Mouse (Mus musculus) embryonic facial prominence, embryonic 12.5 days (tissue): Measurements from ENCODE around the gene Rnf113a1. TPM values are rescaled to one million over a fixed set of nuclear protein-coding genes. Genes with fewer than 3 reads are reported as not detected.
"Not testable (repeated sequence)": the region's sequence is repeated elsewhere in the genome, so short reads cannot be mapped to it uniquely, and the experiment has no call there.

Experiments used
- ATAC-seq: fragments of 200-750 bp; cut with Nextera tagmentation; 2 replicates; pipeline ENCODE4 v1.8.0; 2017; ENCODE audit not compliant: insufficient number of reproducible peaks, insufficient read depth, low FRiP score, low TSS enrichment
- H3K27ac ChIP-seq: fragments of 300-500 bp; sonication (generic); 2 replicates; pipeline ENCODE4 v1.5.1; 2016; ENCODE audit warnings: mild to moderate bottlenecking
- H3K27me3 ChIP-seq: fragments of 300-500 bp; sonication (generic); 2 replicates; pipeline ENCODE4 v1.6.1; 2016; ENCODE audit warnings: mild to moderate bottlenecking, moderate library complexity
- H3K36me3 ChIP-seq: fragments of 300-500 bp; sonication (generic); 2 replicates; pipeline ENCODE4 v1.6.1; 2016; ENCODE audit warnings: mild to moderate bottlenecking
- H3K4me1 ChIP-seq: fragments of 300-500 bp; sonication (generic); 2 replicates; pipeline ENCODE4 v1.6.1; 2016
- H3K4me2 ChIP-seq: fragments of 300-500 bp; sonication (generic); replicated peaks from 2 replicates; pipeline ENCODE4 v1.6.1; 2016; ENCODE audit warnings: mild to moderate bottlenecking, moderate library complexity
- H3K4me3 ChIP-seq: fragments of 300-500 bp; sonication (generic); 2 replicates; pipeline ENCODE4 v1.5.1; 2016; ENCODE audit warnings: mild to moderate bottlenecking
- H3K9ac ChIP-seq: fragments of 300-500 bp; sonication (generic); 2 replicates; pipeline ENCODE4 v1.6.1; 2016; ENCODE audit warnings: mild to moderate bottlenecking, moderate library complexity
- H3K9me3 ChIP-seq: fragments of 300-500 bp; sonication (generic); 2 replicates; pipeline ENCODE4 v1.6.1; 2016; ENCODE audit warnings: mild to moderate bottlenecking, moderate library complexity
- WGBS: fragments of 180-500 bp; shearing (Covaris S2); methylation state at CpG from one replicate; pipeline ENCODE4 v1.1.7; 2016; 5-methylcytosine and 5-hydroxymethylcytosine counted together
- polyA plus RNA-seq: library from polyadenylated mRNA; unstranded; fragments of >200 nt; fragmentation: Nextera tagmentation; extraction: Ambion mirVana; gene quantifications from 2 replicates; pipeline ENCODE4 v1.2.1, GENCODE M21; 2016

The Rnf113a1 gene
- polyA plus RNA-seq: 14.6 and 15.1 TPM in 2 replicates

DNA sequence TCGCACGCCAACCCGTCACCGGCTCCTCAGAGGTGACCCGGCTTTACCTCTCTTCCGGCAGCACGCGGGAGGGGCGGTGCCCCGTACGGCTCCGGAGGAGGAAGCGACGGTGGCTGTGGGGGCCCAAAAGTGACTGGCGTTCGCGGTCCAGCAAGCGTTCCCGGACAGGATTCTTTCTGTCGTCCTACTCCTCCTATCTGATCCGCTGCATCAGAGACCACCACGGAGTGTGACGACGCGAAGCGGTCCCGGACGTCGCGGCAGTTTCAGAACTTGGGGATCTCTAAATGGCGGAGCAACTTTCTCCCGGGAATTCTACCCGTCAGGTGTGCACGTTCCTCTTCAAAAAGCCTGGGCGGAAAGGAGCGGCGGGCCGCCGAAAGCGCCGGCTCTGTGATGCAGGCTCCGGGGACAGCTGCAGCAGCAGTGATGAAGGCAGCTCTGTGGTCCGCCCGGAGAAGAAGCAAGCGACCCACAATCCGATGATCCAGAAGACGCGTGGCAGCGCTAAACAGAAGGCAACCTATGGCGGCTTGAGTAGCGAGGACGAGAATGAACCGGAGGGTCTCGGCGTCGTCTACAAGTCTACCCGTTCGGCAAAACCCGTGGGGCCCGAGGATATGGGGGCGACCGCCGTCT is at the start of gene Rnf113a1, which contains the start of gene Ndufa1:
Gene Rnf113a1 (plus strand): TSS at position 141 of the 639 bp plus-strand sequence.
Gene Ndufa1 (minus strand): TSS at position 59 of the 639 bp plus-strand sequence.
- peak; percentile 90 for ATAC-seq
- H3K9me3 ChIP-seq: no peaks in the 10 kb centered on the region
- 20% methylated on average over 55 of the region's 63 CpGs for WGBS
- peak within 1 kb of the TSS; percentile 53 for H3K4me3 ChIP-seq
- H3K4me2 ChIP-seq: peak within 1 kb of the TSS; percentile 55
- no peaks in the 10 kb centered on the region for H3K4me1 ChIP-seq
- 0 out of 2 replicates have a peak within 1 kb of the TSS, but pooled peaks have one; percentile 17 for H3K27ac ChIP-seq
- H3K27me3 ChIP-seq: no peaks in the 10 kb centered on the region
- H3K36me3 ChIP-seq: no peaks in the 10 kb centered on the region
- H3K9ac ChIP-seq: peak within 1 kb of the TSS; percentile 53

DNA sequence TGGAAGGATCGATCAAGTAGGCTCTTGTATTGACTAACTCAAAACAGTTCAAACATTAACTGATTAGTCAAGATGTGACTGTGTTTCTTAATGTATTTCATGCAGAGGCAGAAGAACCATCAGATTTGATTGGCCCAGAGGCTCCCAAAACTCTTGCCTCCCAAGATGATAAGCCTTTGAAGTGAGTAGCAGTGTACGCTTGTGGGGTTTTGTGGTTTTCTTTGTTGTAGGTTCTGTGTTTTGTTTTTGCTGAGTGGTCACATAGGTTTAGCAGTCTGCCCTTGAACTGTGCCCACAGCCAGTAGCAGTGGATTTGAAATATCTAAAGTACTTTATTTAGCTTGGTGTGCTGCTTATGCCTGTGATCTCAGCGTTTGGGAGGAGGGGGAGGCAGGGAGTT is 49.3 kb upstream of the Rnf113a1 start:
- no peak for ATAC-seq
- Histone ChIP-seq H3K4me1 (no peaks in the 10 kb centered on the region), H3K9ac (no peak overlapping the region), H3K9me3 (no peaks in the 10 kb centered on the region), H3K4me3 (no peak overlapping the region), H3K4me2 (no peak overlapping the region), H3K27ac (no peak overlapping the region), H3K36me3 (peaks cover 3% of the 10 kb centered on the region; the same call in 1 of the 2 replicates), H3K27me3 (no peaks in the 10 kb centered on the region)
- WGBS: 74% methylated on average over 3 of the region's 3 CpGs

DNA sequence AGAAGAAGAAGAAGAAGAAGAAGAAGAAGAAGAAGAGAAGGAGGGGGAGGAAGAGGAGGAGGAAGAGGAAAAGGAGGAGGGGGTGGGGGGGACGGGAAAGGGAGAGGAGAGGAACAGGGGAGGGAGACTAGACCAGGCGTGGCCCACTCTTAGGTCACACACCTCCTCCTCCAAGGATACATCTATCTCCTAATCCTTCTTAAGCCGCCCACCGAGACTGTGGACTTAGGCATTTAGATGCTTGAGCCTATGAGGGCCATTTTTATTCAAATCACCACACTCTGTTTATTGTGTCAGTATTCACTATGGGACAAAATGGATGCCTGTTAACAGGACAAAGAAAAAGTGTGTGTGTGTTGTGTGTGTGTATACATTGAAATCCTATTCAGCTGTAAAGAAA is 46.5 kb upstream of the Rnf113a1 start:
- H3K27ac ChIP-seq, H3K27me3 ChIP-seq, H3K4me2 ChIP-seq, H3K36me3 ChIP-seq, H3K9ac ChIP-seq, H3K9me3 ChIP-seq, H3K4me3 ChIP-seq, ATAC-seq, H3K4me1 ChIP-seq: not testable (repeated sequence)
- 40% methylated on average over 1 of the region's 4 CpGs for WGBS

DNA sequence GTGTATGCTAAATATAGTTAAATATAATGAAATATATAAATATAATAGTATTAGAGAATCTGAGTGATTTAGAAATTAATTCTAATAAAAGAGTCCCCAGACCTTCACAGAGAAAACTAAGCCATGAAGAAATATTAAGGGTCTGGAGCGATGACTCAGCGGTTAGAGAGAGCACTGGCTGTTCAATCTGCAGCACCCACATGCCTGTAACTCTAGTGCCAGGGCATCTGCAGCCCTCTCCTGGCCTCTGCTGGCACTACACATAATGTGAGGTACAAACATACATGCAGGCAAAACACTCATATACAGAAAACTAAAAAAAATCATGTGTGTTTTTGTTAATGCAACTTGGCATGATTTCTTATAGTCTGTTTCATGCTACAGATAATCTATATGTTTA is 46.1 kb upstream of the Rnf113a1 start:
- Histone ChIP-seq H3K36me3 (0 out of 2 replicates have a peak, but pooled peaks cover 3% of the 10 kb centered on the region), H3K4me2 (no peak overlapping the region), H3K9ac (no peak overlapping the region), H3K4me1 (no peaks in the 10 kb centered on the region), H3K27me3 (no peaks in the 10 kb centered on the region), H3K4me3 (no peak overlapping the region), H3K27ac (no peak overlapping the region), H3K9me3 (no peaks in the 10 kb centered on the region)
- WGBS: 96% methylated on average over 2 of the region's 2 CpGs
- no peak for ATAC-seq

DNA sequence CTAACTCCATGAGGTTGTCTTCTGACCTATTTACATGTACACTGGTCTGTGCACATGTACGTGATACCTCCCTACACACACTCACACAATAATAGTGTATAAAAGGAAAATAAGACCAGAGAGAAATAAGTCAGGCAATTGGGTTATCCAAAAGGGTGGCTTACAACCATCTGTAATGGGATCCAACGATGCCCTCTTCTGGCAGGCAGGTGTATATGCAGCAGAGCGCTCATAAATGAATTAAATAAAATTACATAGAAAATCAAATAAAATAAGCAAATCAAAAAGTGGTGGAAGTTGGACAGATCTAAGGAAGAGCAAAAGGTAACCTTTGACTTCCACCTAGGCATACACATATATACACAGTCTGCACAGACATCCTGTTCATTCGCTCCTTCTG is 33.2 kb upstream of the Rnf113a1 start:
- 56% methylated on average over 4 of the region's 4 CpGs for WGBS
- ATAC-seq: no peak

DNA sequence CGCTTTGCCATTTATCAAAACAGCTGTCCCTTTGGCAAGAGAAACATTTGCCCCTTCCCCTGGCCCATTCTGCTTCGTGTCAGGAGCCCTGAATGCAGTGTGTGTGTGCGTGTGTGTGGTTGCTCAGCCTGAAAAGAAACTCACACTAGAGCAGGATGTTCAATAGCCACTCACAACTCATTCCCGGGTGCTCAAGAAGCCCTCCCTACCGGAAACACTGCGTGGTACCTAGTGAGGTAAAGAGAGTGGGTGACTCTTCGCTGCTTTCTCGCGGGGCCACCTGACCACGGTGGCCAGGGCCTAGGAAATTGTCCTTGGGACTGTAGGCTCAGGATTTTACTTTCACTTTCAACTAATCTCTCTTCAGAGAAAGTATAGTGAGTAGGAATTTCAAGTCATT is 29.9 kb upstream of the Rnf113a1 start:
- 80% methylated on average over 10 of the region's 10 CpGs for WGBS
- no peak overlapping the region for H3K4me2 ChIP-seq
- no peaks in the 10 kb centered on the region for H3K27me3 ChIP-seq
- ATAC-seq: no peak
- no peak overlapping the region for H3K27ac ChIP-seq
- H3K4me1 ChIP-seq: no peaks in the 10 kb centered on the region
- no peak overlapping the region for H3K9ac ChIP-seq
- H3K36me3 ChIP-seq: no peaks in the 10 kb centered on the region
- no peak overlapping the region for H3K4me3 ChIP-seq
- no peaks in the 10 kb centered on the region for H3K9me3 ChIP-seq

More for the DNA sequence above, 33.2 kb upstream of the Rnf113a1 start:
- Histone ChIP-seq H3K27me3 (no peaks in the 10 kb centered on the region), H3K4me2 (no peak overlapping the region), H3K9me3 (no peaks in the 10 kb centered on the region), H3K4me1 (no peaks in the 10 kb centered on the region), H3K27ac (no peak overlapping the region), H3K36me3 (0 out of 2 replicates have a peak, but pooled peaks cover 3% of the 10 kb centered on the region), H3K4me3 (no peak overlapping the region), H3K9ac (no peak overlapping the region)

DNA sequence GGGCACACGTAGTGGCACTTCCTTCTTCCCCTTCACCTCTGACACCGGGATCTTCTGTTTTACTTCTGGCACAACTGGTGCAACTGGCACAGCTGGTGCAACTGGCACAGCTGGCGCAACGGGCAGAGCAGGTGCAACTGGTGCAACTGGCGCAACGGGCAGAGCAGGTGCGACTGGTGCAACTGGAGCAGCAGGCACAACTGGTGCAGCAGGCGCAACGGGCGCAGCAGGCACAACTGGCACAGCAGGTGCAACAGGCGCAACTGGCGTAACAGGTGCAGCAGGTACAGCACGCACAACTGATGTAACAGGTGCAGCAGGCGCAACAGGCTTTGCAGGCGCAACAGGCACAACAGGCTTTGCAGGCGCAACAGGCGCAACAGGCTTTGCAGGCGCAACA is 27.9 kb upstream of the Rnf113a1 start:
- no peak overlapping the region for H3K4me3 ChIP-seq
- H3K9me3 ChIP-seq: no peaks in the 10 kb centered on the region
- no peaks in the 10 kb centered on the region for H3K27me3 ChIP-seq
- H3K4me2 ChIP-seq: no peak overlapping the region
- 65% methylated on average over 18 of the region's 18 CpGs for WGBS
- no peaks in the 10 kb centered on the region for H3K4me1 ChIP-seq
- no peak for ATAC-seq
- H3K9ac ChIP-seq: no peak overlapping the region
- H3K27ac ChIP-seq: no peak overlapping the region
- H3K36me3 ChIP-seq: no peaks in the 10 kb centered on the region

DNA sequence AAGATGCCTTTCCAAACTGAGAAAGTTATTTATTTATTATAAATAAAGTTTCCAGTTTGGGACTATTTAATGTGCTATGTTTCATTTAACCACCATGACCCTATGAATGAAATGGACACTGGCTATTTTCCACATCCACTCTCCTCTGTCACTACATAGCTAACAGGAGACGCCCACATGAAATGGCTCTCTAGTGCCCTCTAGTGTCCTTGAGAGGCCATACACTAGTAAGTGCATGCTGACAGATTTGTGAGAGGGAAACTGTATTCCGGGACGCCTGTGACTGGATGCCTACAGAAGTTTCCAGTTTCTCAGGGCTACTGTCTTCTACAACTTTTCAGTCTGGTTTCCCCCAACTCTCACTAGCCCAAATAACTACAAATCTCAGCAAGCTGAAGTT is 24.0 kb upstream of the Rnf113a1 start:
- H3K27me3 ChIP-seq: no peaks in the 10 kb centered on the region
- no peaks in the 10 kb centered on the region for H3K9me3 ChIP-seq
- H3K36me3 ChIP-seq: no peaks in the 10 kb centered on the region
- no peak overlapping the region for H3K27ac ChIP-seq
- no peak overlapping the region for H3K9ac ChIP-seq
- no peak for ATAC-seq
- no peaks in the 10 kb centered on the region for H3K4me1 ChIP-seq
- no peak overlapping the region for H3K4me2 ChIP-seq
- WGBS: 21% methylated on average over 3 of the region's 3 CpGs
- H3K4me3 ChIP-seq: no peak overlapping the region

DNA sequence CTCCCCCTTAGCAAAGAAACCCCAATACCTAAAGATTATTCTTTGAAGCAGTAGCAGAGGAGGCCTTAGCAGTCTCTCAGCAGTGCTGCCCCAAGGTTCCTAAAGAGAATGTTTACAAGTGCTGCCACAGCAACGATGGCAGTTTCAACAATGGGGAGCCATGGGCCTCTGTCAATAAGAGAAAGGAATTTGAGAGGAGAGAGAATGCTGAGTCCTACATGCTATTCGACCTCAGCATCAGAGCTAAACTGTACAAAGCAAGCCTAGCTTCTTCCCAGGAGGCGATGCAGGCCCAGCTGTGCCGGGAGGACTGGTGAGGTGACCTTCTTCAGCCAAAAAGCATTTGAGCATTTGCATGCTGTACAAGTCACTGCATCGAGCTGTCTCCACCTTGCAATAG is 22.3 kb upstream of the Rnf113a1 start, which contains the start of gene Akap14:
Gene Akap14 (minus strand): TSS at position 101 of the 400 bp plus-strand sequence.
- H3K4me2 ChIP-seq: no peak within 1 kb of the TSS
- H3K27me3 ChIP-seq: no peaks in the 10 kb centered on the region
- H3K27ac ChIP-seq: no peak within 1 kb of the TSS
- H3K4me1 ChIP-seq: no peaks in the 10 kb centered on the region
- H3K36me3 ChIP-seq: no peaks in the 10 kb centered on the region
- H3K9me3 ChIP-seq: no peaks in the 10 kb centered on the region
- no peak for ATAC-seq
- no peak within 1 kb of the TSS for H3K9ac ChIP-seq
- no peak within 1 kb of the TSS for H3K4me3 ChIP-seq
- 48% methylated on average over 5 of the region's 5 CpGs for WGBS

DNA sequence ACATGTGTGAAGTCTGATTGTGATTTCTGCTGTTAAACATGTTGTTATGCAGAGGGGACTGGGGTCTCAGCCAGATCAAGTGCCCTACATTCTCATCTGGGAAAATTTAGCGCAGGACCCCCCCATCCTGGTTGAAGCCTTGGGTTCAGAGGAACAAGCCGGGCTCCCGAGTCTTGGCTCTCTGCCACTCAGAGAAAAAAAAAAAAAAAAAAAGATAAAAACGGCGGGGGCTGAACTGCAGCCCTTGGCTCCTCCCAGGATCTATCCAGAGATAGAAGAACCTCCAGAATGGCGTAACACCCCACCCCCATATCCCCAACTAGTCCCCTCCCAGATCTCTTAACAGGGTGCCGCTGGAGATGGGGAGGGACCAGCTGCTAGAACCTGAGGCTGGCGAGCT is 6.6 kb upstream of the Rnf113a1 start:
- H3K36me3 ChIP-seq, H3K9me3 ChIP-seq, H3K27me3 ChIP-seq, ATAC-seq, H3K4me1 ChIP-seq, H3K9ac ChIP-seq, H3K27ac ChIP-seq, H3K4me2 ChIP-seq, H3K4me3 ChIP-seq: not testable (repeated sequence)
- 58% methylated on average over 8 of the region's 8 CpGs for WGBS

DNA sequence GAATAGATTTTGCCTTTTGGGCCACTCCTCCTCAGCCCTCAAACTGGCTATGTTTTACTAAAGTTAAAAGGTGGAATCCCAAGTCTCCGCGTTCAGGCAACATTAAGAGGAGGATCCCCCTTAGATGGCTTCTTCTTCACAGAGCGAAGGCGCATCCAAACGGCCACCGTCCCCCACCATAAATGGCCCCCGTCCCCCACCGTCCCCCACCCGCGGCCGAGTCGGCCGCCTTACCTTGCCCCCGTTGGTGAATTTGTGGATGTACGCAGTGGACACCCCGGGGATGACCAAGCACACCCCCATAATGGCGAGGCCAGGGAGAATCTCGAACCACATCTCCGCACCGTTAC is 315 bp upstream of the Rnf113a1 start:
- WGBS: 27% methylated on average over 19 of the region's 20 CpGs
- no peak overlapping the region for H3K27ac ChIP-seq
- H3K9ac ChIP-seq: peak overlapping the region; percentile 30
- no peaks in the 10 kb centered on the region for H3K27me3 ChIP-seq
- peak overlapping the region; percentile 49 for H3K4me2 ChIP-seq
- H3K4me1 ChIP-seq: no peaks in the 10 kb centered on the region
- peak; percentile 35; the same call in 1 of the 2 replicates for ATAC-seq
- H3K9me3 ChIP-seq: no peaks in the 10 kb centered on the region
- peak overlapping the region; percentile 53 for H3K4me3 ChIP-seq
- H3K36me3 ChIP-seq: no peaks in the 10 kb centered on the region

DNA sequence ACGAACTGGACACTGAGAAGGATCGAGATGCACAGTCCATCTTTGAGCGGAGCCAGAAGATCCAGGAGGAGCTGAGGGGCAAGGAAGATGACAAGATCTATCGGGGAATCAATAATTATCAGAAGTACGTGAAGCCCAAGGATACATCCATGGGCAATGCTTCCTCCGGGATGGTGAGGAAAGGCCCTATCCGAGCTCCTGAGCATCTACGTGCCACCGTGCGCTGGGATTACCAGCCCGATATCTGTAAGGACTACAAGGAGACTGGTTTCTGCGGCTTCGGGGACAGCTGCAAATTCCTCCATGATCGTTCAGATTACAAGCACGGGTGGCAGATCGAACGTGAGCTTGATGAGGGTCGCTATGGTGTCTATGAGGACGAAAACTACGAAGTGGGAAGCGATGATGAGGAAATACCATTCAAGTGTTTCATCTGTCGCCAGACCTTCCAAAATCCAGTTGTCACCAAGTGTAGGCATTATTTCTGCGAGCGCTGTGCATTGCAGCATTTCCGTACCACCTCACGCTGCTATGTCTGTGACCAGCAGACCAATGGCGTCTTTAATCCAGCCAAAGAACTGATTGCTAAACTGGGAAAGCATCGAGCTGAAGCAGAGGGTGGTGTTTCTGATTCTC is 817 bp downstream of the Rnf113a1 start:
- Histone ChIP-seq H3K4me1 (no peaks in the 10 kb centered on the region), H3K9ac (peak overlapping the region; percentile 53), H3K4me2 (peak overlapping the region; percentile 55), H3K27me3 (no peaks in the 10 kb centered on the region), H3K36me3 (no peaks in the 10 kb centered on the region), H3K27ac (no peak overlapping the region), H3K9me3 (no peaks in the 10 kb centered on the region), H3K4me3 (peak overlapping the region; percentile 53)
- 26% methylated on average over 28 of the region's 28 CpGs for WGBS
- ATAC-seq: no peak
